Mouse (Mus musculus): ENCODE measurements at regions not wholly inside any gene's neighbourhood (a gene's known extent, or its start where the extent isn't known, plus 50 kb on each side); places are given as distances from the start of the nearest gene placed in this dataset.

- TF ChIP-seq POLR2A (IDR thresholded peaks at IDR 0.05; ENCODE audit: borderline replicate concordance, extremely low read depth, insufficient read depth, insufficient read length, poor library complexity, severe bottlenecking) (no peak), CTCF (IDR thresholded peaks at IDR 0.05; ENCODE audit: borderline replicate concordance, extremely low read depth, insufficient read depth, insufficient read length) (no peak)
Observed at GRCm38 (mm10) chr9:87529908-87530307, 201.2 kb downstream of the Tbx18 start.
